Mouse (Mus musculus) spleen, embryonic (tissue): ENCODE measurements around the gene Entpd2.

Experiments
- CTCF ChIA-PET: fragments of 350-600 bp; sonication (Branson Sonifier 250); formaldehyde crosslinking; loops from one replicate; lab custom pipeline; 2022; lab: Charles Lee

Gene Entpd2

DNA sequence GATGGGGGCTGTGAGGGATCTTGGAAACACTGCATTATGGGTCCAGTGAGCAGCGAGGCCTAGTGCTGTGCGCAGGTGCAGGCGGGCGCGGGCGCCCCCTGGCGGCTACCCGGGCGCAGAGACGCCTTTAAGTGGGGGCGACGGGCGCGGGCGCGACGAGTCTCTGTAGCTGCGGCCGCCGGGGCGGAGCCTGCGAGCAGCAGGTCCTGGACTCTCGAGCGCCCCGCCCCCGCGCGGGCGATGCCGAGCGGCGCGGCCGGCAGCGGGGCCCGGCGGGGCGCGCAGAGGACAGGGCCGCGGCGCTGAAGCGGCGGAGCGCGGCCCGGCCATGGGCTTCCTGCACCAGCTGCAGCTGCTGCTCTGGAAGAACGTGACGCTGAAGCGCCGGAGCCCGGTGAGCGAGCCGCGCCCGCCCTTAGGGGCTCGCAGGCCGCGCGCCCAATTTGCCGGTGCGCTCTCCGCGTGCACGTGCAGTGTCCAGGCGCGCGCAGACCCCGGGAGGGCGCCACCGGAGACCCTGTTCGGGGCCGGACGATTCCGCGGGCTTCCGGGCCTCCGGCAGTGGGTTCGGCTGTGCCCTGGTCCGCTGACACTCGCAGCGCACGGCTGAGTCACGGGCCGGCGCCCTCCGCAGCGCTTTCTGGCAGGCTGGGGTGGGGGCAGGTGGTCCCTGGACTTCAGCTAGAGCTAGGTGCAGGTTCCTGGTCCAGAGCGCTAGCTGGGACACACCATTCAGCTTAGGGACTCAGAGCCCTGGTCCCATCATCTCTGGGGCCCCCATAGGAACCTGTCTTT, 33.0 kb downstream of the Entpd2 start, which contains the start of gene Abca2:
Abca2 (plus strand) TSS at position 262 of the 795 bp plus-strand sequence.
- CTCF ChIA-PET, result no interaction called here

- CTCF ChIA-PET, result no interaction called here
Measured at GRCm38 (mm10) chr2:25429435-25430180, 33.9 kb downstream of the Entpd2 start.

DNA sequence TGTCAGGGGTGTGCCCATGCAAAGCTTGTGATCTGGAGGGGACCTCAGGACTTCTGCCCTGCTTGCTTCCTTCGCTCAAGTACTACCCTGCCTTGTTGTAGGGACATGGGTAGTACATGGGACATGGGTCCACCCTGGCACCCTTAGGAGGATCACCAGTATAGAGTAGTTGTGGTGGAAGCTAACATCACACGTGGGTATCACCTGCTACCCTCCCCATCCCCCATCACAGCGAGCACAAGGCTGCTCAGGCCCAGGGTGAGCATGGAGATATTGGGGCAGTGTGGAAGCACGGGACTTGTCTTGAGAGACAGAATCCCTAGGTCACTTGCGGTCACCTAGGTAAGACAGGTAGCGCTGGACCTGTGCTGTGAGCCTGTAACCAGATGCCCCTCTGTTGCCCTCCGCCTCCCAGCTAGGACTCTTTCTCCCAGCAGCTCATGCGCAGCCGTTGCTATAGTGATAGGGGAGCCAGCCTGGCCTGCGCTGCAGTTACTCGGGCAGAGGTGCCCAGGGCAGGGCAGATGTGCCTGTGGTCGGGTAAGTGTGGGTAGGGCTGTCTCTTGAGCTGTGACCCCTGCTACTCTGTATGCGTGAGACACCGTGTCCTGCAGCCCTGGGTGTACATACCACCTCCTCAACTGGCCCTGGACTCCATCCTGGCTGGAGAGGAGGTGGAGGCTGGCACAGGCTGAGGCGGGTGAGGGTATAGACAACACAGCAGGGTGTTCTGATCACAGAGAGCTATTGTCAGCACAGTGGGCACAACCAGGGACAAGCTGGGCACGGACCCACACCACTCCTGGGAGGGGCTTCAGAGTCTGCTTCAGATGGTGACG, 34.9 kb downstream of the Entpd2 start:
- CTCF ChIA-PET, result no interaction called here

- CTCF ChIA-PET, result no interaction called here
Measured at GRCm38 (mm10) chr2:25431308-25431855, 35.7 kb downstream of the Entpd2 start.

- CTCF ChIA-PET, result no interaction called here
Measured at GRCm38 (mm10) chr2:25432326-25433098, 36.8 kb downstream of the Entpd2 start.

- CTCF ChIA-PET, result no interaction called here
Measured at GRCm38 (mm10) chr2:25433101-25433500, 37.4 kb downstream of the Entpd2 start.

GRCm38 (mm10) chr2:25434292-25434691, 38.6 kb downstream of the Entpd2 start:
- CTCF ChIA-PET, result no interaction called here

DNA sequence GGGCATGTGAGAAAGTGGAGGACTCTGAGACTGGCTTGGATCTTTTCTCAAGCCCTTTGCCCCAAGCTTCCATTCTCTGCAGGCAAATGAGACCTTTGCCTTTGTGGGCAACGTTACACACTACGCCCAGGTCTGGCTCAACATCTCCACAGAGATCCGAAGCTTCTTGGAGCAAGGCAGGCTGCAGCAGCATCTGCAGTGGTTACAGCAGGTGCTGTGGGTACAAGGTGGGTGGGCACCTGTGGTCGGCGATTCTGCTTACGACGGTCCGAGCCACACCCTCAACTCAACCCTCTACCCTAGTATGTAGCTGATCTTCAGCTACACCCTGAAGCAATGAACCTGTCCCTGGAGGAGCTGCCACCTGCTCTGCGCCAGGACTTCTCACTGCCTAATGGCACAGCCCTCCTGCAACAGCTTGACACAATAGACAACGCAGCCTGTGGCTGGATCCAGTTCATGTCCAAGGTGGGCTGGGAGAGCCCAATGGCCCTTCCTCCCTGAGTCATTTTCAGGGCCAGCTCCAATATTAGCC, 40.7 kb downstream of the Entpd2 start:
- CTCF ChIA-PET, result no interaction called here

DNA sequence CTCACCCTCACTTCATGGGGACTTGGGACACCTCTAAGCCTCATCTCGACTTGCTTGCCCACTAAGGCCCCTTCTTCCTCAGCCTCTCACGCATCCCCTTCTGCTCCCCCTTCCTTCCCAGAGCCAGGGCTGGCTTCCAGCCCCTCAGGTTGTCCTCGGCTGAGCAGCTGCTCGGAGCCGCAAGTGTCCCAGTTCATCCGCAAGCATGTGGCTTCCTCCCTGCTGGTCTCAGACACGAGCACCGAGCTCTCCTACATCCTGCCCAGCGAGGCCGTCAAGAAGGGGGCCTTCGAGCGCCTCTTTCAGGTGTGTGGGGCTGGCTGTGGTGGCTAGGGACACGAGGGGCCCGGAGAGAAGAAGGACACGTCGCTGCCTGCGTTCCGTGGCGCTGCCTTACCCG, 45.4 kb downstream of the Entpd2 start:
- CTCF ChIA-PET, result no interaction called here

GRCm38 (mm10) chr2:25442682-25443081, 47.0 kb downstream of the Entpd2 start:
- CTCF ChIA-PET, result no interaction called here
